In the genomic region with DNA sequence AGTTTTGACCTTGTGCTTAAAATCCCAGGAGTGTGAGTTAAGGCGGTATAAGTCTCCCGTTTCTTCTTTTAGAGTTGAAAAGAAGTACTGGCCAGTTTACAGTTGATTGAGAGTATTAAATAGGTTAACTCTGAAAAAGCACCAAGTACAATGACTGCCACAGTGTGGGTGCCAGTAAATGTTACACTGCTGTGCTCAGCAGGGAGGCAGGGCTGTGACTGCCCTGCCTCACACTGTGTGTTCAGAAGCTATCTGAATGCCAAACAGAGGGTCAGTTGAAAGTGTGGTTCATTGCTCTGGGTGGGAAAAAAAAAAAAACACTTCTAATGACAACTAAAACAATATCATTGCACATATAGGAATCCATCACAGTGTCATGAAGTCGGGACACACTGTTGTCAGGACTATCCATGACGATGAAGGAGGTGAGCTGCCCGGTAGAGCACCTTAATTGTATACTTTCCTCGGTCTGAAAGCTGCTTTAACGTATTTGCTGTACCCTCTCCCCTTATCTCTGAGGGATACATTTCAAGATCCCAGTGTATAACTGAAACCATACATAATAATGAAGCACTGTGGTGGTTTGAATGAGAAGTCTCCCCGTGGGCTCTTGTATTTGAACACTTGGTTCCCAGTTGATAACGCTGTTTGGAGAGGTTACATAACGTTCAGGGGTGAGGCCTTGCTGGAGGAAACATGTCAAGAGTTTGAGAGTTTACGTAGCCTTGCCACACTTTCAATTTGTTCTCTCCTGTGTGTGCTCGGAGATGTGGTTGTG, we compare ENCODE assay signal across 14 mouse cellular contexts.
A peak's percentile ranks its signal among the peaks of the same experiment; 100 is the strongest.
DNase-seq lines count a peak whose midpoint lies in the region; ATAC-seq lines count a peak whose summit lies in the region.
"Had no signal": no experiment of that assay in that cellular context is flagged by ENCODE, and none has a peak within 500 bp of the region (broad histone marks: within the 10 kb centered on the region; RNA-seq: fewer than 3 reads in every experiment).

No protein-coding gene starts in this region.

- intact Hi-C loops in heart, postnatal 14 days (cut with DNase I) = no loop called here

- 47% methylated on average over 12 of the region's 12 CpGs for WGBS in liver, embryonic 15.5 days (ENCODE audit: insufficient replicate concordance)

- H3K9me3 ChIP-seq in liver, embryonic 15.5 days (replicated peaks) = no peaks in the 10 kb centered on the region
- H3K9me3 ChIP-seq: heart, embryonic 15.5 days had no signal

- DNase-seq in heart, adult 11 months = peak; percentile 94
- DNase-seq in heart, postnatal 14 days = no peak
- peak; percentile 10 for DNase-seq in 416B (ENCODE audit: low read depth)
- peak; percentile 82 for DNase-seq in lung, postnatal 36 days
- no peak for DNase-seq in layer of hippocampus, adult 9-10 months (ENCODE audit: low spot score)
- no peak for DNase-seq in ovary, adult 18-20 months (ENCODE audit: low spot score)
- no peak for DNase-seq in cerebellum, adult 9-11 months
- DNase-seq: adrenal gland, adult 2 months; cerebellum, postnatal 10 days; right cerebral cortex, postnatal 25 days; thymus, postnatal 14 days had no signal

- no peaks in the 10 kb centered on the region for H3K27me3 ChIP-seq in liver, embryonic 15.5 days
- H3K27me3 ChIP-seq: heart, embryonic 15.5 days had no signal

- no peaks in the 10 kb centered on the region for H3K36me3 ChIP-seq in liver, embryonic 15.5 days (replicated peaks)
- H3K36me3 ChIP-seq: heart, embryonic 15.5 days had no signal

- H3K27ac ChIP-seq in liver, embryonic 15.5 days (replicated peaks) = no peak overlapping the region
- H3K27ac ChIP-seq: heart, embryonic 15.5 days had no signal

- no peak overlapping the region for H3K4me3 ChIP-seq in liver, embryonic 15.5 days (replicated peaks)
- H3K4me3 ChIP-seq: heart, embryonic 15.5 days; myocyte had no signal

- H3K9ac ChIP-seq in liver, embryonic 15.5 days = no peak overlapping the region
- H3K9ac ChIP-seq: heart, embryonic 15.5 days had no signal

- peaks cover 26% of the 10 kb centered on the region for H3K4me1 ChIP-seq in liver, embryonic 15.5 days (replicated peaks)
- H3K4me1 ChIP-seq: heart, embryonic 15.5 days had no signal

- ATAC-seq in liver, embryonic 15.5 days (ENCODE audit: insufficient read depth) = no peak

- H3K4me2 ChIP-seq in liver, embryonic 15.5 days = peak overlapping the region; percentile 10; the same call in 1 of the 2 replicates
- H3K4me2 ChIP-seq: heart, embryonic 15.5 days had no signal

Comparison
In these comparisons a context has a peak if more than half of its experiments do, and no peak if none do; other contexts are left out.
1. DNase-seq: peak in heart, adult 11 months (single experiment), 416B (single experiment) and lung, postnatal 36 days (single experiment); none in heart, postnatal 14 days (0 of 2), layer of hippocampus, adult 9-10 months (single experiment), ovary, adult 18-20 months (single experiment) and cerebellum, adult 9-11 months (single experiment).